Mouse (Mus musculus): ENCODE data around the gene Terb1.

The Terb1 gene

DNA sequence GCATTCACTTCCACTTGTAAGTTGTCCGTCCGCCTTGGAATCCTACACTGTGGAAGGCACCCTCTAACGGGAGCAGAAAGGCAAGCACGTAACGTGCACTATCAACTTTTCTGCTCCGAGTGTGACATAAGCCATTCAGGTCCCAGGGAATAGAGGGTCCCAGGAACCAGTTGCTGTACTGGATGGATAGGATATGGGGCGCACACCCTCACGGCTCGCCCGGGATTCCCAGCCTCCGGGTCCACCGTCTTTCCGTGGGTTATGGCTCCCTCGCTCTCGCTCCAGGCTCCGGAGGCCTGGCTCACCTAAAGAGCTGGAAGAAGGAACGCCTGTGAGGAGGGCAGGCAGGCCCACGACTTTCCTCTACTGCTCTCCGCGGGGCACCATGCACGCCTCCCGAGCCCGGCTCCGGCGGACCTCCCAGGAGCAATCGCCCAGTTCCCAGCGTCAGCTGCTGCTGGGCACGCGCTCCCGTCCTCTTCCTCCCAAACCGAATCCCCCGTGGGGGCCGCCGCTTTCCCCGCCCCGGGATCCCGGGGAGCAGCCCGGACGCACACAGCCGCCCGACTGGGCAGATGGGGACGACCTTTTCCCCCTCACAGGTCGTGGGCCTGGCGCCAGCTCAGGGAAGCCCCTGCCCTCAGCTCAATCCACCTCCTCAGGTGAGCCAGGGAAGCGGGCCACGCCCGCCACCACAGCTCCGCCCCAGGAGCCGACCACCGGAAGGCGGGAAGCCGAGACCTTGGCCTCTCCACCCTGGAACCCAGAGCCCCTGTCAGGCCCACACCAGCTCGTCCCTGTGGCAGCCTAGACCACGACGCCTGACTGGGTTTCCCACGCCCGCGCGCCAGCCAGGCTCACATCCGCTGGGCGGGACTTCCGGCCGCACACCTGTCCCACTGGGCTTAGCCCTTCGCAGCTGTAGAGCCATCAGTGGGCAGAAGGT lies at the start of gene Terb1:
TSS of gene Terb1 (minus strand) at position 850 of the 946 bp plus-strand sequence.
- DNase-seq (ENCODE audit: low spot score in 2 of 2) = peak; percentile 27 to 34

DNA sequence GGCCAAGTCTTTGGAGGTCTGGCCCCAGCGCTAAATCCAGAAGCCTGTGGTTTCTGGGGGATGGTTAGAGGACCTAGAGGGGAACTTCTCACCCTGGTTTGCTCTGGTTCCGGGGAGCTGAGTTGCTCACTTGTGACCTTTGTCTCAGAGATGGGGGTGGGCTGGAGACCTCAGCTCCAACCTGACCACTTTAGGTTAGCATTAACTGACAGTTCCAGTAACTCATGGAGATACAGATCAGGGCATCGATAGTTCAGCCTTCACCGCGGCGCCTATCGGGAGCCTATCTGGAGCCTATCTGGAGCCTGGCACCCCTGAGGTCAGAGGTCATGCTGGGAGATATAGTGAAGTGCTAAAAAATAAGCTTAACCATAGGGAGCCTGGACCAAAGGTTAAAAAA lies 47.5 kb upstream of the Terb1 start:
- DNase-seq (ENCODE audit: low spot score in 2 of 2) = no peak

DNA sequence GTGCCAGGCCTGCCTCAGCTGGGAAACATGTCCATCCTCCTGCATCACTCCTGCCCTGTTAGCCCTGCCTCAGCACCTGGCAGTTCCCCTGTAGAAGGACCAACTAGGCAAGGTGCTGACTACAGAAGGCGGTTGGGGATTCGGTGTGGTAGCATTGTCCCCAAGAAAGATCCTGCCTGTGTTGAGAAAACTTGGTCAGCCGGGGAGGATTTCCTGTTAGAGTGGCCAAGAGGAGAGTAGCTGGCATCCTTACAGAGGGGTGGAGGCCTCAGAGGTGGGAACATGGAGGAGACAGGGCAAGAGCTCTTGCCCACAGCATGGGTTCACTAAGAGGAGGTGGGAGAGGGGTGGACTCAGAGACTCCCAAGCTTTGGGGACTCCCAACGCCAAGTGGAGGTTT lies 45.5 kb upstream of the Terb1 start:
- DNase-seq (ENCODE audit: low spot score in 2 of 2) = no peak

- DNase-seq (ENCODE audit: low spot score in 2 of 2) = no peak
Observed at GRCm38 (mm10) chr8:104543440-104544045, 33.8 kb upstream of the Terb1 start.

DNA sequence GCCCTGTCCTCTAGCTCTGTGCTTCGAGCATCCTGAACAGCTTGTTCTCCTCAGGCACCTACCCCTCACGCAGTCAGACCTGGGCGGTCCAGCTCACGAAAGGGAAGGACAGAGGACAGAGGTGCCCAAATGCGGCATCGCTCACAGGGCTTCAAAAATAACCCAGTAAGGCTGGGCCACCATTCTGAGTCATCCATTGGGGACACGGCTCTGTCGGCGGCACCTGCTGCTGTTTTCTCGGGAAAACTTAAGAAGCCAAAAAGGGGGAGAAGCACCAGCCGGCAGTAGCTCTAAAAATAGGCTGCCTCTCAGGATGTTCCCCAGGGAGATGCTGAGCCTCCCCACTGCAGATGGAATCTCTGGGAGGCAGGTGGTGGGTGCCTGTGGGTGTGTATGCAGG lies 32.5 kb upstream of the Terb1 start:
- no peak for DNase-seq (ENCODE audit: low spot score in 2 of 2)

GRCm38 (mm10) chr8:104541515-104541880 lies 31.8 kb upstream of the Terb1 start:
- DNase-seq (ENCODE audit: low spot score in 2 of 2) = no peak

DNA sequence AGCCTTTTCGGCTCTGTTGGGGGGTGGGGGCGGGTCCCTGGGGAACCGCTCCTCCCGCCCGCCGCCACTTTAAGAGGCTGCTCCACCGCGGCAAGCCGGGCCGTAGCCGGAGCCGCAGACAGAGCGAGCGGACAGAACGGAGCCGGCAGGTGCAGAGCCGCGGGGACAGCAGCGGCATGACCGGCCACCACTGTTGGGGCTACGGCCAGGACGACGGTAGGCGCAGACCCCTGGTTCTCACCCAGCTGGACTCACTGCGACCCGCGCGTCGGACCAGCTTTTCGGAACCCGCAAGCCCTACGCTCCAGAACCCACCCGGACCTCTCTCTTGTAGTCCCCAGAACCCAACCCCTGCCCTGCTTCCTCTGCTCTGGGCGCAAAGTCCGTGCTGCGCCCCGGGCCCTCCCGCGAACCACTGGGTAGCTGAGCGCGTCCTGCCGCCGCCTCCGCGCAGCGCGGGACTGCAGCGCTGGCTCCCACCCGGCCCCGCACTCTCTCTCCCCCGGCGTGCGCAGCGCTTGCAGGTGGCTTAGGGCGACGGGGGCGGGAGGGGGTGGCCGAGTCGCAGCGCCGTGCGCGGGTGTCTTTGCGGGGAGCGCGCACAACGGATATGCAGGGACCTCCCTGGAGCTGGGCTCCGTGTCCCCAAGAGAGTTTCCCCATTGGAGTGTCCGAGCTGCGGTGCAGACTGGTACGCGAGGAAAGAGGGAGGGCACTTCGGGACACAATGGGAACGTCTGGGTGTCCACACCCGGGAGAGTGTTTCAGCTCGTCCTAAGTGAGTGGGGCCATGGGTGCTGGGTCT lies 31.2 kb upstream of the Terb1 start:
- DNase-seq (ENCODE audit: low spot score in 2 of 2) = no peak

DNA sequence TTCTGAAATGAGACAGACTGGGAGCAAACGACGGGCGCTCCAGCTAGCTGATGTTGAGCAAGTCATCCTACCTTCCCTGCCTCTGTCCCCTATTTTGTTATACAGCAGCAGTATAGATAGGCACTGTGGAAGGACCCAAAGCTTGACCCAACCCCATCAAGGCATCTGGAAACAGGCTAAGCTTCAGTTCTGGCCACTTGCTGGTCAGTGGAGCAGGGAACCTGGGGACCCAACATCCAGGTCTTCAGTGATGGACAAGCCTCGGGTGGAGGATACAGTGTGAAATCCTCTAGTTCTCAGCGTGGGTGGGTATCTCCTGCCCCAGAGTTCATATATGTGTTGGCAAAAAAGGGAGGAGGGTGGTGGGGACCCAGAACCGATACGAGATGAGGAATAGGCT lies 30.5 kb upstream of the Terb1 start:
- no peak for DNase-seq (ENCODE audit: low spot score in 2 of 2)

- no peak for DNase-seq (ENCODE audit: low spot score in 2 of 2)
Observed at GRCm38 (mm10) chr8:104539566-104539965, 29.9 kb upstream of the Terb1 start.

DNA sequence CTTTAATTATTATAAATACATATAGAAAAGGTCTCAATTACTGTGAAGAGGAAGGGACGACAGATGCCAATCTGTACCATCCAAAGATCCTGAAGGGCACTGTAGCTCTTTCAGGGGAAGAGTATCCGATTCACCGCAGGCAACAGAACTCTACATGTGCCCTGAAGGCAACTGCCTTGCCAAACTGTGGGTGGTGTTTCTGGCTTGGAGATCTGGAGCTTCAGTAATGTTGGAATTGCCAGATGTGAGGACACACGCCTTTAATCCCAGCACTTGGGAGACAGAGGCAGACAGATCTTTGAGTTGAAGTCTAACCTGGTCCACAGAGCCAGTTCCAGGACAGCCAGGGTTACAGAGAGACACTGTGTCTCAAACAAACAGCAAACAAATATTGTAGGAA lies 29.2 kb upstream of the Terb1 start:
- no peak for DNase-seq (ENCODE audit: low spot score in 2 of 2)

- no peak for DNase-seq (ENCODE audit: low spot score in 2 of 2)
Observed at GRCm38 (mm10) chr8:104536028-104536427, 26.3 kb upstream of the Terb1 start.

DNA sequence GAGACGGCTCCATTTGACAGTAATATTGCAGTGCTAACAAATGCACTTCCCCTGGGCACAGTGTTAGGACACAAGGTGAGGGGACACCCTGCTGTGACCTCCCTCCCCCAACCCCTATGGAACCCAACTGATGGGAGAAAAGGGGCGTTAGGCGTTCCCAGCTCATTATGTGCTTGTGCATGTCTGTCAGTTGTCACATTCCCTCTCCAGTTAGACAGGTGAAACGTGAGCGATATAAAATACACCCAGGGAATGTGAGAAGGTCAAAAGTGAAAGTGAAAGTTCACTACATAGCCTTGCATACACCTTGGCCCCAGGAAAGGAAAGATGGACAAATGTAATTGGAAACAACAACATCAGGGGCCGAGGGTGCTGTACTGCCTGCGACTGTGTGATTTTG lies 25.7 kb upstream of the Terb1 start:
- DNase-seq (ENCODE audit: low spot score in 2 of 2) = no peak

DNA sequence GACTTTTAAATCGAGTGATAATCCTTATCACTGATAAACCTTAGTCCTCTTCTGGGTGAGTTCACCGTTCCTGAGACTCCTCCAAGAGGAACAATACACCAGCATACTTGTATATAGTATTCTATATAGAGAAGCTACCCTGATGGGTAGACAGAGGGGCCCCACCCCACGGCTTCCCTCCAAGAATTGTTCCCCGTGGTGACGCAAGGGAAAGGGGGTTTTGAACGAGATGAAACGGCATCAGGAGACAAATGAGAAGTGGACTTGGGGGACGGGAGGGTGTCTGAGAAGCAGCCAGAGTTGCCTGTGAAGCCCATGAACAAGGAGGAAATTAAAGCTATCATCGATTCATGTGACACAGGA lies 25.1 kb upstream of the Terb1 start:
- peak in 1 of 2 experiments; percentile 19 for DNase-seq (ENCODE audit: low spot score in 2 of 2)

DNA sequence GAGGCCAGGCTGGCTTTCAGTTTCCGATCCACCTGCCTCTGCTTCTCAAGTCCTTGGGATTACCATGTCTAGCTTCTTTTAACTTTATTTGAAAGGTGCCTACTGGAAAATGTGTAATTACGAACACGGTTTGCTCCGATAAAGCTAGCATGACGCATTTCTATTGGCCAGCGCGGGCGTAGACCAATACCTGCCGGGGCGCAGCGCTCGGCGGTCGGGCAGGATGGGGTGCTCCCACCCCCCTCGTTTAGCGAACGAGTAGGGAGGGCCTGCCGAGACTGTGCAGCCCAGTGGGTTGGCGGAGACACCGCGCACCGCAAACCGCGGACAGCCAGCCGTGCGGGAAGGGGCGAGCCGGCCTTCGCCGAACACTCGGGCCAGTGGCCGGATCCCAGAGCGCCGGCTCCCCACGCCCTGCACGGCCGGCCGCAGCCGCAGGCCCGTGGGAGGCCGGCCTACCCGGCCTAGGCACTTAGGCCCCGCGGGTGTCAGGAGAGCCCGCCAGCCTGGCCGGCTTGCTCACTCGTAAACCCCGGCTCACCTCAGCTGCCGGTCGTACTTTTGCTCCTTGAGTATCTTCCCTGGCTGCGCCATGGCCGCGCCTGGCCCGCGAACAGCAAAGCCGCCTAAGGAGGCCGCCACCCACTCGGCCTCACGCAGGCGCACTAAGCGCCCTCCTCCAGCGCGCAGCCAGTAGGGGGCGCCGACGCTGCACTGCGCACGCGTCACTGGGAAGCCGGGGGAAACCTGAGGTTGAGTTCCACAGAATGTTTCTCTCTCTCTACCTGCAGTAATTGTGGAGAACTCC lies 24.5 kb upstream of the Terb1 start, which contains the start of the genes Nae1 and Car7:
TSS of gene Nae1 (minus strand) at position 667 of the 808 bp plus-strand sequence.
TSS of gene Car7 (plus strand) at position 719 of the 808 bp plus-strand sequence.
- DNase-seq (ENCODE audit: low spot score in 2 of 2) = peak; percentile 91 to 96

- DNase-seq (ENCODE audit: low spot score in 2 of 2) = no peak
Observed at GRCm38 (mm10) chr8:104533551-104533950, 23.8 kb upstream of the Terb1 start.

- DNase-seq (ENCODE audit: low spot score in 2 of 2) = peak in 1 of 2 experiments; percentile 46
Observed at GRCm38 (mm10) chr8:104529671-104530070, 20.0 kb upstream of the Terb1 start.

- no peak for DNase-seq (ENCODE audit: low spot score in 2 of 2)
Observed at GRCm38 (mm10) chr8:104517872-104518271, 8.2 kb upstream of the Terb1 start.

DNA sequence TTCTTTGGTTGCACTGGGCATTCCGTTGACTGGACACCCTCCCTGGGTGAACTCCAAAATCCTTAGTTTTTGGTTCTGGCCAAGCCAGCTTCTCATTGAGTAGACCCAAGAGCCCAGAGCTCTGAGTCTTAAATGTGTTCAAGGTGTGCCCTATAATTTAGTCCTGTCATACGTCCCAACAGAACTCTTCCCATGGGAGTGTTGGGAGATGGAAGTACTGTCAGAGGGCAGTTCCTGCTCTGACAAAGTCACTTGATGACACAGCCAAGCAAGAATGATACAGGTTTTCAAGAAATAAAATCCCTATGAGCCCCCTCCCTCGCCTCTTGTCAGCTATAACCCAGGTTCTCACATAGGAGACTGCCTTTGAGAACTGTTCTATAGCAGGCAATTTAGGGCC lies 424 bp upstream of the Terb1 start:
- no peak for DNase-seq (ENCODE audit: low spot score in 2 of 2)

- DNase-seq (ENCODE audit: low spot score in 2 of 2) = no peak
Observed at GRCm38 (mm10) chr8:104479091-104479490, 30.6 kb downstream of the Terb1 start.

DNA sequence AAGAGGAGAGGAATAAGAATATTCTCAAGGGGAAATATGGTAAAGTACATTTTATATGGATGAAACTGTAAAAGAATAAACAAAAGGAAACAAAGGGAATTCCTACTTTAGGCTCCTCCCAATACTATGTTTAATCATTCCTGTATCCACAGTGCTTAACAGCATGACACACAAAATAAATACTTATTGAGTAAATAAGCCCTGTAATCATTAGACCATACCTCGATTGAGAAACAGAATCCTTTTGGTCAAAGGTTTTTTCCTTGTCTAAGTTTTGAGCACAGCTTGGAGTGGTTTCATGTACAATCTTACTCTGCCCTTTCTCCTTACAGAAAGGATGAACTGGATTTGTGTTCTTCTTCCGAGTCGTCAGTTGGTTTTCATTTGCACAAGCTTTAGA lies 37.2 kb downstream of the Terb1 start:
- no peak for DNase-seq (ENCODE audit: low spot score in 2 of 2)

GRCm38 (mm10) chr8:104467463-104467862 lies 42.2 kb downstream of the Terb1 start:
- no peak for DNase-seq (ENCODE audit: low spot score in 2 of 2)

All from cerebellum, postnatal 4 days (tissue).